Mouse (Mus musculus): ENCODE data around the gene B3gnt7.

B3gnt7 gene

DNA sequence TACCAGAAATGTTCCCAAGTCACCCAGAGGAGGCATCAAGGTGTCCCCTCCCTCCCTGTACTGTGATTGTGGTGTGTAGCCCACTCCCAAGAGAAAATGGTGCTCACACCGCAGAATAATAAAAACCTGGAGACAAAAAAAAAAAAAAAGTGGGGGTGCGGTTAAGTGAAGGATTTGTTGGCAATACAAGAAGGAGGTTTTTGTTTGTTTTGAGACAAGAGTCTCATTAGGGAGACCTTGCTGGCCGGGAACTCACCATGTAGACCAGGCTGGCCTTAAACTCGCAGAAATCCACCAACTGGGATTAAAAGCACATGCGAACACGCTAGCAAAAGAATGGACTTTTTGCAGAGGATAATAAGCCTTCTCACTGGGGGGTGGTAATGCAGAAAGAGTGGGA is at the start of gene B3gnt7:
Gene B3gnt7 (plus strand): TSS at position 301 of the 400 bp plus-strand sequence.
- no peak for DNase-seq (ENCODE audit: low spot score)

DNA sequence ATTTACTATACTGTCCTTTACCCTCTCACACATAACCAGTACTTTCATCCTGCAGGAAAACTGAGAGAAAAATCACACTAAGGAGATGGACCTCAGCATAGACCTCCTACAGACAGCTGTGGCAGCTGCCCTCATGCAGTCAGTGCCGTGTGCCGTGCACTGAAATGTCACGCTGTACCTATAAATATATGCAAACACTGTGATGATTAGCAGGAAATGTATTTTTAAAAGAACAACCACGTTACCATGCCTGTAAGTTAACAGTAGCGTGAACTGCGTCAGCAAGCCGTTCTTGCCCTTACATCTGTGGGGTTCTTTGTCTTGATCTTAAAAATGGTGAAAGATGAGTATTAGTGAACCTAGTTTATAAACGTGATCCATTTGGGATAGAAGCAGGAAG is 49.2 kb upstream of the B3gnt7 start:
- DNase-seq (ENCODE audit: low spot score) = no peak

DNA sequence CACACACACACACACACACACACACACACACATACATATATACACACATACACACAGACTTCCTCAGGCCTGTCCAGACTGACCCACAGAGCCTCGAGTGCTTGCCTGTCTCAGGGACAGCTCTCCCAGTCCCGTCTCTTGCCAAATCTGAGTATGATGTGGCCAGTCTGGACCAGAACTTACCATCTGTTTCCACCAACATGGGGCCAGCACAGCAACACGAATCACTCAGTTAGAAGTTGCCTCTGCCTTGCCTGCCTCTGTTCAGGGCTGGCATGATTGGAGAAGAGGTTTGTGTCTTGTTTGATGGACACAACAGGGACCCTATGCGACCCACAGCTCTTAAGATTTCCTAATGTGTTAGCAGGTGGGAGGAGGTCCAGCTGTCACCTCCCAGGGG is 46.3 kb upstream of the B3gnt7 start:
- no peak for DNase-seq (ENCODE audit: low spot score)

DNA sequence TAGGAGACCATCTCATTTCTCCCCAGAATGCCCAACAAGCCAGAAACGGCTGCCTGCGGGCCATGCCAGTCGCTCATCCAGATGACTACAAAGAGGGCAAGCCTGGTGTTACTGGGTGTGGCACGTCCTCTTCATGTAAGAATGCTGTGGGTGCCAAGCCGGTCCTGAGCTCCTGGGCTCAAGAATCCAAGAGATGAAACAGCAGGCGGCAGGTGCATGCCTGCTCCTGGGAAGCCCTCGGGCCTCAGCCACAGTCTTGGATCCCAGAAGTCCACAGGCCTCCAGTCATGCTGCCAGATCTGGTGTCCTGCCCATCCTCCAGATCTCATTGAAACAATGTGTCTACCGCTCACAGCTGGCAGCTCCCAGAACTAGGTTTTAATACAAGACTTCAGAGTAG is 45.4 kb upstream of the B3gnt7 start:
- DNase-seq (ENCODE audit: low spot score) = no peak

DNA sequence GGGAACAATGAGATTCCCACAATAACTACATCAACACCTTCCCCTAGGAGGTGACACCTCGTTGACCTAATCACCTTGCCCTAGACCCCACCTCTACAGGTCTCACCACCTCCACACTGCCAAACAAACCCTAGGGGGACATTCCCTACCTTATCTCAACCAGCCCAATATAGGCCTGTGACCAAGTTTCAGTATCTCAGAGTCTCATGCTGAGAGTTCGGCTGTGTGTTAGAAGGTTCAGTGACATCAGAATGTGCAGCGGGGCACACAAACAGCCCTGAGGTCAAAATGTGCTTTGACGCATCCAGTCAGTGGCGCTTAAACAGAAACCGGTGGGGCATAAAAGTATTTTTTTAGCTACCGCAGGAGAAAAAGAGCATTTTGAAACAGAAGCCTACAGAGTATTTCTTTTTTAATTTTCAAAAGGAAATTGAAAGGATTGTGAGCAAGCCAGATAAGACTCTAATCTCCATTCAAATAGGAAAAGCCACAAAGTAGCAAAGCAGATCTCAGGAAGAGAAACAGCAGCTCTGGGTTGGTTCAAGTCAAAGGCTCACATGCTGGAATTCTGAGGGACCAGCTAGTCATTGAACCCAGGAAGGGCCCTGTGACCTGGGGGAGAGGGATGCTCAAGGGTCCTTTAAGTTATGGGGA is 44.3 kb upstream of the B3gnt7 start:
- no peak for DNase-seq (ENCODE audit: low spot score)

DNA sequence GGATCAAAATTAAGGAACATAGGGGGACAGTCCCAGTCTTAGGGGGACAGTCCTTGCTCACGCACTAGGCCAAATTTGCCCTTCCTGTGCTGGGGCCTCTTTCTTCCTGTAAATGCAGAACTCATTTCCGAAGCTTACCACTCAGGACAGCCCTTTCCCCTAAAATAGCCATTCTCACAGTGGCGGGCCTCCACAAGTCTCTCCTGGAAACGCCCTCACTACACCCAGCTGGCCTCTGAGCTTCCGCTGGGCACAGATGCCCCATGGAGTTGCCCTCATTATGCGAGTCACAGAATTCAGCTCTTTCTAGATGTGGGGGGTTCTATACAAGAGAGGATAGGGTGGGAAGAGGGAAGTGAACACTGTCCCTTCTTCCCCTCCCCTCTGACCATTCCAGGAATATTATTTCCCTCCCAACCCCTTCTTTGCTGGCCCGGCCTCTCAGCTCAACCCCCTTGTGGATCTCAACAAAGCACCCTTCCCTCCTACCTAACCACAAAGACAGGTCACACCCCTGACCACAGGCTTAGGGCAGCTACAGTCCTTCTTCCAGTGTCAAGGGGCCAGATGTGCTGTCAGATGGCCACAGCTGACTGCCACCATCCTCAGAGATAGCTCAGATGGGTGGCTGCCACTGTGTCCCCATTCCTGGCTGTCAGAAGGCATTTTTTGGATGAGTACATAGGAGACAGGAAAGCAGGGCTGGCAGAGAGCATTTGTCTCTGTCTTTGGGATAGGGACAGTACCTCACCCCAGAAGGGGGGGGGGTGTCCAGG is 38.9 kb upstream of the B3gnt7 start:
- DNase-seq (ENCODE audit: low spot score) = no peak

DNA sequence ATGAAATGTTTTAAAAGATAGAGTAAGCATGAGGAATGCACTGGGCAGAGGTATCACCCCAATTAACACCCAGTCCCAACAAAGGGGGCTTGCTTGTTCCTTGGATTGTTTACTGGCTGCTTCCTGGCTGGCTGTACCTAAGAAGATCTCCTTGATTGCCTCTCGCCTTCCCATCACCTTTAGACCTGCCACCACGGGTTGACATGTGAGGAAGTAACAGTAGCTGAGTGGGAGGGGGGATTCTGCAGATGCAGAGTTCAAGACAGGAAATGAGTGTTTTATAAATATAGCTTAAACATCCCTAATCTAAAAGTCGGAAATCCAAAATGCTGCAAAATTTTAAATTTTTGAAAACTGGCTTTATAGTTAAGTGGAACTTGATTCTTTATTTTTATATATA is 37.6 kb upstream of the B3gnt7 start:
- no peak for DNase-seq (ENCODE audit: low spot score)

DNA sequence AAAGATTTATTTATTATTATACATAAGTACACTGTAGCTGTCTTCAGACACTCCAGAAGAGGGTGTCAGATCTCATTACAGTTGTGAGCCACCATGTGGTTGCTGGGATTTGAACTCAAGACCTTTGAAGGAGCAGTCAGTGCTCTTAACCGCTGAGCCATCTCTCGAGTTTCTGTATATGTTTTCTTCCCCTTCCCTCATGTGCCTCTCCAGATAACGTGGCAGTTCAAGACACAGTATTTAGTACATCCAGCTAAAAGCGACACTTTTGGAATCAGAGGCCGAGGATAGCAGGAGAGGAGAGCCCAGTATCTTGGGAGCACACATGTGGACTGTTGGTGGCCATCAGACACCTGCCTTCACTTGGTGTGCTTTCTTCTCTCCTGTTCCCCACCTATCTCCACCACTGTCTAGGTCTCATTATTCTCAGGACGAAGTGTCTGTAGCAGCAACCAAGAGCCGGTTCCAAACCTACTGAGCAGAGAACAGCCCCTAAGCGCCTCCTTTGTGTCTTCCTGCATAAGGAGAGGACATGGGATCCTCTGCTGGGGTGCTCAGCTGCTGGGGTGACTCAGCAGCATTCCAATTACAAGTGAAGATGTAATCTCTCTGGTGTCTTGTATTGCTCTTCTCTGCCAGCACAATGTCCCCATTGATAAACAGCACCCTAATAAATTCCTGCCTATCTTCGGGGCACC is 34.0 kb upstream of the B3gnt7 start:
- DNase-seq (ENCODE audit: low spot score) = no peak

DNA sequence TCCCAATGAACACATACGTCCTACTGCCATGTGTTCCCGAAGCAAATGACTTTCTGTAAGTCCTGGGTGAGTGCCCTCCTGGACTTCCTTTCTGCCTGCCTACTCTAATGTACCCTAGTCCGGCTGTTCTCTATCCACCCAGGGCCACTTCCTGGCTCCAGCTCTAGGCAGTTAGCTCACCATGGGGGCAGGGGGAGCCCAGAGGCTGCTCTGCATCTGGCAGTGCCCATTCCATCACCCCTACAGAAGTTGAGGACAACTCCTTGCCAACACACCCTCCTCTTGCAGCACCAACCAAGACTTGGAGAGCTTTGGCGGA is 33.5 kb upstream of the B3gnt7 start:
- DNase-seq (ENCODE audit: low spot score) = no peak

DNA sequence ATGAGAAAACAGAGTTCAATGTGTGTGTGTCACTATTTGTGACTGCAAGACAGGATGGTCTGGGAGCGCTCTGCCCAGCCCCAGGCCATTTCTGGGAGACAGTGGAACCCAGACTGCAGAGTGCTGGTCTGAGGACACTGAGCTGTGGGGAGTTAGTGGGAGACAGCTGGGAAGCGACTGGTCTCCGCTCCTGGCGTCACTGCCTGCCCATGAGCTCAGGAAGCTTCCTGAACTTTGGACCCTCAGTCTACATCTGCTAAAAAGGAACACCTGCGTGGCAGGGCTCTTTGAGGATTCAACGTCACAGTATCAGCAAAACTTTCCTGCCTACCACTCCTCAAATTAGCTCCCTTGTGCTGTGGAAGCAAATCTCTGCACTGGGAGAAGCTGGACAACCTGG is 30.9 kb upstream of the B3gnt7 start:
- no peak for DNase-seq (ENCODE audit: low spot score)

DNA sequence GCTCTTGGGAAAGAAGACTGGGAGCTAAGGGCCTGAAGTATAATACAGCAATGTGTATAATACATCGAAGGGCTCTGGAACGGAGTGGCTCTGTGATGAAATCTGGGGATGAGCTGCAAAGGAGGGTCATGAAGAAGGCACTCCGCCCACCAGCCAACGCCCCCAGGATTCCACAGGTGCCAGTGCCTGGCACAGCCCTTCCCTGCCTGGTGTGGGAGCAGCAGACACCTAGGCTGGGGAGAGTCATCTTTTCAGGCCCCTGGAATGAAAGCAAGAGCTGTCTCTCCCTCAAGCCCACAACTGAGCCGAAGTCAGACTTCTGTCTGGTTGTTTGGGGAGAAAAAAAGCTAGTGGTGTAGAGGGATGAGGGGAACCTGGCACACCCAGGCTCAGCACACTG is 25.6 kb upstream of the B3gnt7 start:
- no peak for DNase-seq (ENCODE audit: low spot score)

DNA sequence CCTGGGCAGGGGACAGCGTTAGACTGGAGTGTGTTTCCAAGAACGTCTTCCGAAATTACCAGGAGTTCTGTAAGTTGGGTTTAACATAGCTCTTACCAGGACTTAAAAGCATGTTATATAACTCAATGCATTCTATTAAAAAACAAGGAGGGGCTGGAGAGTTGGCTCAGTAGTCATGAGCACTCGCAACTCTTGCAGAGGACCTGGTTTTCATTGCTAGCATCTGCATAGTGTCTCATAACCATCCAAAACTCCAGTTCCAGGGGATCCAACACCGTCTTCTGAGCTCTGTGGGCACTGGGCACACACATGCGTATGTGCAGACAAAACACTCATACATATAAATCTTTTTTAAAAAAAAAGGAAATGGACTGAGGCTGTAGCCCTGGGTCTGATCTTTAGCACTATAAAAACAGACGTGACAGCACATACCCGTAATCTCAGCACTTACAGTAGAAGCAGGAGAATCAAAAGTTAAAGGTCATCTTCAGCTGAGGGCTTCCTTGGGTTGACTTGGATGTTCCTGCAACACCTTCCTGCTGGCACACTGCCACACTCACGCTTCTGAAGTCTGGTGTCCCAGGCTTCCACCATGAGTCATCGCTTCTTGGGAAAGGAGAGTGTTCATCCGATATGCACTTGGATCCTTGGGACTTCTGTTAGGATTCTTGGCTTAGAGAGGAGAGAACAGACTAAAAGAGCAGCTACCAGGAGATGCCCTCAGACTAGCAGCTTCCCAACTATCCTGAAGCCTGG is 20.7 kb upstream of the B3gnt7 start:
- DNase-seq (ENCODE audit: low spot score) = no peak

DNA sequence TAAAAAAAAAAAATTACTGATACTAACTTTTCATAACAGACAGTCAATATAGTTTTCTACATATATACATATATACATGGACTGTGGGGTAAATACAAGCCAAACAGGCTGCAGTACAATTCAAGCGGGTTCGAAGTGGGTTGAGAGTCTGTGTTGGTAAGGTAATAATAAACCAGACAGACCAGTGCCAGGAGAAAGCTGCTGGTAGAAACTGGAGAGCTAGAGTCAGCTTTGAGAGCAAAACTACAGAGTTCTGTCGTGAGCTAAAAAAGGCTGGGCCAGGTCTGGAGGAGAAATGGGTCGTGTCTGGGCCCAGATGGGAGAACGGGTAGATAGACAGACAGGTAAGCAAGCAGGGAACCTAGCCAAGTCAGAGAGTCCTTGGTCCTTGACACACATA is 18.5 kb upstream of the B3gnt7 start:
- DNase-seq (ENCODE audit: low spot score) = no peak

DNA sequence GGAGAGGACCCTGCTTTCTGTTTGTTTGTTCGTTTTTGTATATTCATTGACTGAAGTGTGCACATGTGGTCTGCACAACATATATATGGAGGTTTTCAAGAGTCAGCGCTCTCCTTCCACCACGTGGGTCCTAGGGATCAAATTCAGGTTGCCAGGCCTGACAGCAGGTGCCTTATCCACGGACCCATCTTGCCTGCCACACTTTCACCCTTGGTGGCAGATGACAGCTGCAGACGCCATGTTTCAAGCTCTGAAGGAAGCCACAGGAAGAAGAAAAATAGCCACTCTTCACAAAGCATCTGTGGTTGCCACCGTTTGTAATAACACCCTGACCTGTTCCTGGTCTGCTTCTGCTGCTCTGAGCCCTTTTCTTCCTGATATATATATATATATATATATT is 17.3 kb upstream of the B3gnt7 start:
- no peak for DNase-seq (ENCODE audit: low spot score)

DNA sequence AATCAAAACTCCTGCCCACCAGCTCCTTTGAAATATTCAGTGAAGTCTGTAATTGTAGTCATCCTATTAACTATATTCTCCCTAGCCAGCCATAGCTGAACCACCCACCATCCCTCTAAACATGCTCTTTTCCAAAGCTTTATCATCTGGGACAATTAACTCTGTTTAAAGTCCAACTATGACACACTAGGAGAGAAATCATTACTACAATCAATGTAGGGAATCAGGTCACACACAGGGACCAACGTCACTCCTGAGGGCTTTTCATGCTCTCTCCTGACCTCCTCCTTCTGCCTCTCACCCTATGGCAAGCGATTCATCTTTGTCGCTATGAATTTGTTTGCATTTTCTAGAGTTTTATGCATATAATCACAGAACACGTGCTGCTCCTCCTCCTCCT is 15.2 kb upstream of the B3gnt7 start:
- DNase-seq (ENCODE audit: low spot score) = no peak

DNA sequence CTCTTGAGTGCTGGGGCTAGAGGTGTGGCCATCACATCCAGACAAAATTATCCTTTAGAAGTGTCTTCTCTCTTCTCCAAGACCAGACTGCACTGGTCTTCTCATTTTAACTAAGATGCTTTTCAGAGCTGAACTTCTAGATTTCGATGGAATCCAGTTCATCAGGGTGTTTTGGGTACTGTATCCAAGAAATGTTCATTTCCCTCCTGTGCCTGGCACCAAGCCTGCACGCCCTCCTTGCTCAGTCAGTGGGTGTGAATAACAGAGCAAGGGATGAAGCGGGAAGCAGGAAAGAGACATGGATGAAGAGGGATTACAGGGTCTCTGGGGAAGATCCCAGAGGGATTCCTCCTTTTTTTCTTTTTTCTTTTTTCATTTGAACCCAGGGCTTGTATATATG is 12.2 kb upstream of the B3gnt7 start:
- no peak for DNase-seq (ENCODE audit: low spot score)

DNA sequence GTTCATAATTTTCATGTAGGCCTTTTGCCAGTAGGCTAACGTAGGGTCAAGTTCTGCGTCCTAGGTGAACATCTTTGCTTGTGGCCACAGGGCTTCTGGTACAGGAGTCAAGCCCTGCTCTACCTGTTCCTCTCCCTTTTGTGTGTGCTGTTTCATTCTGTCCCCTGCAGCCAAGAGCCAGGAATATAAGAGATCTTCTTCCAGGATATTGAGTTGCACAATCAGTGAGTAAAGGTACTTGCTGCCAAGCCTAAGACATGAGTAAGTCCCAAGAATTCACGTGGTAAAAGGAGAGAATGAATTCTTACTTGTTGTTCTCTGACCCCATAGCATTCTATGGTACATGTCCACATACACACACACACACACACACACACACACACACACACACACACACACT is 9.5 kb upstream of the B3gnt7 start:
- DNase-seq (ENCODE audit: low spot score) = no peak

DNA sequence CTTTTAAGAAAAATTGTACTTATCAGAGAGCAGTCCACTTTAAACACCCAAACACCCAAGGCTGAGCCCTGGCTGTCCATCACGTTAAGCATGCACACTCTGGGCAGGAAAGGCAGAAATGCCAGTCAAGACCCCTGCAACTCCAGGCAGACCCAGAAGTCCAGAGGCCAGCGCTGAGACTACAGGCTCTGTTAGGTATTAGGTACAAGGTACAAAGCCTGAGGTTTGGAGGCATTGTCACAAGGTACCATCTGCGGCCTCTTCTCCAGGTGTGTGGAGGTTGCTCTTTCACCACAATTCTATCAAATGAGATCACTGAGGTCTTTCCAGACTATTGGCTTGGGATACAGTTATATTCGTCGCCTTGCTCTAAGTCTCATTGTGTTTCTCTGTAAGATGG is 8.8 kb upstream of the B3gnt7 start:
- DNase-seq (ENCODE audit: low spot score) = no peak

DNA sequence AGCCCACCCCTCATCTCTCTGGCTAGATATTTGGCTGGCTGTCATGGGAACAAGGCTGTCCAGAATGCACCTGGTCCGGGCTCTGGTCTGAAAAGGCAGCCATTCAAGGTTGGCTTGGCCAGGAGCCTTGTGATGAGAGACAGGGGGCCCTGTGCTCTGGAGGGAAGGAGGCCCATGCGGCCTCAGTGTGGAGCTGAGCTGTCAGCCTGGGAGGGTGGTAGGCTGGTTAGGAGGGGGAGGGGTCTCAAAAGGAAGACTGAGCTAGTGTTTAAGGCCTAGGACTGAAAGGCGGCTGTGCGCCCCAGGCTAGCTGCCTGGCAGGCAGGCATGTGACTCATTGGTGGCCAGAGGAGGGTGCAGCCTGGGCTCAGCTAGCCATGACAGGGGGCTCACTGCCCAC is 8.2 kb upstream of the B3gnt7 start:
- peak; percentile 29 for DNase-seq (ENCODE audit: low spot score)

DNA sequence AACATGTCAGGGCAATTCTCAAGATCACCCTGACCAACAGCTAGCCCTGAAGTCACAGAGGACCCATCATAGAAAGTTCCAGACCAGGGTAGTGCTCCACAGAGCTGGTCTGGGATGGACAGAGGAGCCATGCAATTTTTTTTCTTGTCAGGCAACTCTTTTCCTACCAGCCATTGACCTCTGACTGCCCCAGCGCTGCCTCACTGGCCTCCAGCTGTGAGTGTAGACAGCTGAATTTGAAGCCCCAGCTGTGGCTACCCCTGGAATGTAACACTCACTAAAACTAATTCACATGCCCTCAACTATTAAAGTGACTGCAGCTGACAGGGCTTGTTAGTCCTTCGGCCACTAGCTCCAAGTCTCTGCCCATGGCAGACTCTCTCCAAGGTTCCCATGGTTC is 2.5 kb upstream of the B3gnt7 start:
- peak; percentile 67 for DNase-seq (ENCODE audit: low spot score)

DNA sequence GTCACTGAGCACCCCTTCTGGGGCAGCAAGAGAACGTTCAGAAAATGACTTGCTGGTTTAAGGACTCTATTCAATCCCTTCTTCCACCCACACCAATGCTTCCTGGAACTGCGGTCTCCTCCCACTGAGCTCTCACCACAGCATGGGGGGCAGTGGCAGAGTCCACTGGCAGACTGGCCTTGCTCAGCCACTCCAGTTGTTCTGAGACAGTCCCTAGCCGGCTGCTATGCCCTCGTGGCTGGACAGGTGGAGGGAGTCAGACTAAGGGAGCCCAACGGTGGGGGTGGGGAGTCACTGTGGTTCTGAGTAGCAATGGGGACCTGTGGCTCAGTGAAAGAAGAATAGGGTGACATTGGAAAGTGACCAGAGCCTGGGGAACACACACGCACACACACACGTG is 1.9 kb upstream of the B3gnt7 start:
- no peak for DNase-seq (ENCODE audit: low spot score)

DNA sequence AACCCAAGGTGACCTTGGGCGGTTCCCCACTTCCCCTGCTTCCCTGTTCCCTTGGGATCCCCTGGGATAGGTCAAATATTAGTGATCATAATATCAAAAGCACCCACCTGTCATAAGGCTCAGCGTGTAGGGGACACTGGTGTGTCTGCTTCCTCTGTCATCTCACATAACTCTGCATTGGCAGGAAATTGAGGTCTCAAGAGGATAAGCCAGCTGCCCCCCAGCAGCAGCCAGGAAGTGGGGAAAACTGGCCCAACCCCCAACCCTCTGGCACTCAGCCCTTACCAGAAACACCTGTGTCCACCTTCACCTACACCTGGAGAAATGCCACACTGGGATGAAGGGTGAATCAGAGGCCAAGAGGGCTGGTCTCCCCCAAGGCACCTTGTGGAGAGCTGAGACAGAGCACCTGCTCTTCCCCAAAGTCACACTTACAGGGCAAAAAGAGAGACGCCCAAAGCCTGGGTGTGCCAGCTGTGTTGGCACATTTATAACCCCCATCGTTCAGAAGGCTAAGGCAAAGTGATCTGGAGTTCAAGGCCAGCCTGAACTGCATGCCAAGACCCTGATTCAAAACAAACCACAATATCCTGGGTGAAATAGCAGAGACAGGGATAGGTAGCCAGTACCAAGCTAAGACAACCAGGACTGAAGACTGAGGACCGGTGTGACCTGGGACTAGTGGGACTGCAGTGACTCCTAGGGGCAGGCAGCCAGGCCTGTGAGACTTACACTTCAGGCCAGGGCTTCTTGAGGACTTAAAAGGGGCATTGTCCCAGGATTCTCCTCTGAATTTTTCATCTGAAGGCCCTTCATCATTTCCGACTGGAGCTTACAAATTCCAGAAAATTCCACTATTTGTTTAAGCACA is 1.2 kb upstream of the B3gnt7 start:
- no peak for DNase-seq (ENCODE audit: low spot score)

All from embryo, embryonic 10.5 days (tissue).